Mouse (Mus musculus): ENCODE results near the gene Cables2.
"Not testable (repeated sequence)": the region's sequence is repeated elsewhere in the genome, so short reads cannot be mapped to it uniquely, and the experiment has no call there.

Gene Cables2

GRCm38 (mm10) chr2:180277773-180278320 lies 4.6 kb upstream of the Cables2 start:
- no peak for DNase-seq (ENCODE audit: low spot score in 2 of 2)

- DNase-seq (ENCODE audit: low spot score in 2 of 2), result peak; percentile 51 to 53
Observed at GRCm38 (mm10) chr2:180276851-180277259, 3.6 kb upstream of the Cables2 start.

GRCm38 (mm10) chr2:180276385-180276784 lies 3.1 kb upstream of the Cables2 start:
- no peak for DNase-seq (ENCODE audit: low spot score in 2 of 2)

GRCm38 (mm10) chr2:180275836-180276235 lies 2.5 kb upstream of the Cables2 start:
- DNase-seq (ENCODE audit: low spot score in 2 of 2), result peak; percentile 82 to 83

DNA sequence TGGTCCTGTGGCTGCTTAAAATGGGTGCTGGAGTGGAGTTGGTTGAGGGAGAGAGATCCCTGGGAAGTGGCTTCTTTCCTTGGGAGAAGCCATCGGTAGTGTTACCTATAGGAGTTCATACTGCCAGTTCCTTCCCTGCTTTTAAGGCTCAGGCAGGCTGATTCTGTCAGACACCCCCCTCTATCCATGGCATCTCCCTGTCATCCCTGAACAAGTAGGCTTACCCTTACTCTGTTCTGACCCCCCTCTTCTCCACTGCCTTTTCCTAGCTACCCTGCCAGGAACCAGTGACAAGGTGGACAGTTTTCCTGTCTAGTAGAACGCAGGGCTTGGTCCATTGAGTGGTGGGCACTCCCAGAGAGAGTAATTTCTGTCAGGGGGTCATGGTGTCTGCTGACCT lies 1.2 kb upstream of the Cables2 start:
- no peak for DNase-seq (ENCODE audit: low spot score in 2 of 2)

- no peak for DNase-seq (ENCODE audit: low spot score in 2 of 2)
Observed at GRCm38 (mm10) chr2:180272884-180273321, 393 bp downstream of the Cables2 start.

DNA sequence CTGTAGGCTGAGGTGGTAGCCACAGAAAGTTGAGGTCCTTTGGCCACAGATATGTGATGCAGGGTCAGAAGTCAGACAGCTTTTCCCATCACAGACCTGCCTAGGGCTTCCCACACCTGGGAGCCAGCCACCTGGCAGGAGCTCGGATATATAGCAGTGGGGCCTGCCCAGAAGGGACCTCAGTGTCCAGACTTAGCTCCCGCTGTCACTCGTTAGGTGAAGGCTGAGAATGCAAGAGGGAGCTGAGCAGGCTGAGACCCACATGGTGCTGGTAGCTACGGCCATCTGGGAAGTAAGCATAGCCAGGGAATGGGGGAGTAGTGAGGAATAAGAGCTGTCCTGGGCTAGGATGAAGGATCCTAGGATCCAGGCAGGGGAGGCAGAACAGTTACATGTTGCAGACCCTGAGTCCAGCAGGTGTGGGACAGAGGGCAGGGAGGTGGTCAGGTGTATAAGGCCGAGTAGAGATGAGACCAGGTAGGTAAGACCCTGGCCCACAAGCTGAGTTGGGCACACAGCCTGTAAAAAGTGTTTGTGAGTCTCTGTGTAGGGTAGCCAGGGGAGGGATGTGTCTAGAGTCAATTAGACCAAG lies 1.4 kb downstream of the Cables2 start:
- no peak for DNase-seq (ENCODE audit: low spot score in 2 of 2)

DNA sequence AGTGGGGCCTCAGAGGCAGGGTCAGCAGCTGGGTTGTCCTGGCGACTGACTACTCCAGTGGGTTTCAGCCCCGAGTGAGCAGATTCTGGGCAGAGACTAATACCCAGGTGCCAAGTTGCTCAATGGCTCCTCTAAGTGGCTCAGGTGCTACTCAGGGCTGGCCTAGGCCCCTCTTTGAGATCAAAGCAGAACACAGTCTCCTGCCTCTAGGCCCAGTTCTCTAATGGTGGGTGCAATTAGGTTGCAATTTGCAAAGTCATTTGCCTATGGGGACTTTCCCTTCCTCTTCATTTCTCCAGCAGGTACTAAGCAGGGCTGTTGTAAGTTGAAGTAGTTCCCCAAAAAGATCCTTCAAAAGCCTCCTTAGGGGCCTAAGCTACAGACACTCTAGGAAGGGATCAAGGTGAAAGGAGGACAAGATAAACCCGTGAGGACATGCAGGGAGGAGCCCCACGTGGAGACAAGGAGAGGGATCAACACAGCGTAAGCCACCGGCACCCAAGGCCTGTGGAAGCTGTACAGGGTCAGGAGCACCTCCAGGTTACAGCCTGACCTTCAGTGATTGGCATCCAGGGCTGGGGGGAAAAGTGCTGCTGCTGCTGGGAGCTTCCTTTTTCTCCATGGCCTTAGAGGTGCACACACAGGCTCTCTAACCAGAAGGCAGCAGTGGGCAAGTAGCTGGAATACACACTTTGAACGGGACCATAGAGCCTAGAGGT lies 2.6 kb downstream of the Cables2 start:
- DNase-seq (ENCODE audit: low spot score in 2 of 2), result no peak

DNA sequence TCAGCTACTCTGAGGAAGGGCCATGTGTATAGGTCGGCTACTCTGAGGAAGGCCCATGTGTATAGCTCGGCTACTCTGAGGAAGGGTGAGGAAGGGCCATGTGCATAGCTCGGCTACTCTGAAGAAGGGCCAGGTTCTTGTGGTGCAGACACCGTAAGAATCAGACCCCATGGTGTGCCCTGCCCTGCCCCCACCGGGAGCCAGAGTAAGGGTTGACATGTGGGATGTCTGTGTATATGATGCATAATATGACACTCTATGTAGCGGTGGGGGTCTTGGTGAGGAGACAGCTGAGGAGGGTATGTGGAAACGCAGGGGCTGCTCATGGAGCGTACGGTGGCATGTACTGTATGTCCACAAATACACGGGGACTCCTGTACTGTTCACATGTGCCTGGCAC lies 4.0 kb downstream of the Cables2 start:
- no peak for DNase-seq (ENCODE audit: low spot score in 2 of 2)

GRCm38 (mm10) chr2:180267955-180268354 lies 5.3 kb downstream of the Cables2 start:
- DNase-seq (ENCODE audit: low spot score in 2 of 2), result no peak

DNA sequence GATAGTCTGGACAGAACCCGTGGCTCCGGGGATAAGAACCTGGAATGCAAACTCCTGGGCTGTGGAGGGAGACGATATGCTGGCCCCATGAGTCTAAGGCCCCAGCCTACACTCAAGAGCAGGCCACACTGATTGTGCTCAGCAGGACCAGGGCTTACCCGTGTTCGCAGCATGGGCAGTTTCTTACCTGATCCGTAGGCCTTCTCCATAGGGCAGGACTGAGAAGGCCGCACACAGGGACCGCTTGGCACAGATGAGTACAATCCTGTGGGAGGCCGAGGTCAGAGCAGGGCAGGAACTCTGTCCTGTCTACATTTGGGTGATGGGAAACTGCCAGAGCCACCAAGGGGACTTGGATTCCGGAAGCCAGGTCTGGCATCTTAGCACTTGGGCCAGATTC lies 10.4 kb downstream of the Cables2 start:
- no peak for DNase-seq (ENCODE audit: low spot score in 2 of 2)

DNA sequence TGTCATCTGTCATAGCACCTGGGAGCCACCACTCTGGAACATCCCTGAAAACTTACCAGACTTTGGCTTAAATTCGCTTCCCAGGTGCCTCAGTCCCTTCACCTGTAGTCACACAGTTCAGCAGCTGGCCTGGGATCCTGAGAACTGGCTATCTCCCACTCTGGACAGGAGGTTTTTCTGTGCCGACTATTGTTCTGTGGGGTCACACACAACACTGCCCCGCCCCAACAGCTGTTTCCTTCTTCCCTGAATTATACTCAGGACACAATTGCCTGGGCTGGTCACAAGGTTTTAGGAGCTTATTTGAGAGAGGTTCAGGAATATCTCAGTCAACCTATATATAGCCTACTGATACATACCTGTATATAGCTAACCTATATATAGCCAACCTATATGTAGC lies 10.9 kb downstream of the Cables2 start:
- no peak for DNase-seq (ENCODE audit: low spot score in 2 of 2)

GRCm38 (mm10) chr2:180261901-180262300 lies 11.4 kb downstream of the Cables2 start:
- DNase-seq (ENCODE audit: low spot score in 2 of 2), result no peak

DNA sequence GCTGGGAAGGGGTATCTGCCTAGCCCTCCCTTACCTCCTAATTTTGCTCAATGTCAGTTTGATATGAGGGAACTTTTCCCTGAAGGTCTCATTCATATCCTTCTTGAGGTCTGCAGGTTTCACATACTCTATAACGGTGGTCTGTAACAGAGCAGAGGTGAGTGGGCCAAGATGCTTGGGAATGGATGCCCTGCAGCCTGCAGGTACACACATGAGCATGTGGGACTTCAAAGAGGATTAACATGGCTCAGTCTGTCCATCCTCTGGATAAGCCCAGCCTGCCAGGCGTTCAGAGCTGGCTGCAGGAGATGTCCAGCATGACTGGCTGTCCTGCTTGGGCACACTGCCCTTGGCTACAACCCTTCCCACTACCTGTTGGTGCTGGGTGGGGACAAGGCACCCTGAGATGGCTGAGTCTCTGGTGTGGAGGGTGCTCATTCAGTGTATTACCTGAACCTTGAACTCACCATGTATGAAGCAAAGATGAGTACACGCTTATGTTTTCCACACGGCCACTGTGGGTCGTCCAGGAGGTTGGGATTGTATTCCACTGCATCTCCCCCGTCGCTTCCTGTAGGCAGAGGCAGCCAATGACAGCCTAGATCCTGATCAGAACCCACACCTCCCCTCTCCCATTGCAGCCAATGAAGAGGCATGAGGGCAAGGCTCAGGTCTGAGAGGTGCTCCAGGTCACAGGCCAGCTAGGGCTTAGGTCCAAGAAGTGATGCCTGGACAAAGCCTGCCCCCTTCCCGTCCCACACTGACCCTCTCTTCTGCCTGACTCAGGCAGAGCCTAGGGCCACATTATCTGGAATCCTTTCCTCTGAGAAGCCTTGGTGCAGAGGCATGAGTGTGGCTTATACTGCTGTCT lies 12.5 kb downstream of the Cables2 start:
- DNase-seq (ENCODE audit: low spot score in 2 of 2), result no peak

GRCm38 (mm10) chr2:180259826-180260609 lies 13.3 kb downstream of the Cables2 start:
- DNase-seq (ENCODE audit: low spot score in 2 of 2), result not testable (repeated sequence)

DNA sequence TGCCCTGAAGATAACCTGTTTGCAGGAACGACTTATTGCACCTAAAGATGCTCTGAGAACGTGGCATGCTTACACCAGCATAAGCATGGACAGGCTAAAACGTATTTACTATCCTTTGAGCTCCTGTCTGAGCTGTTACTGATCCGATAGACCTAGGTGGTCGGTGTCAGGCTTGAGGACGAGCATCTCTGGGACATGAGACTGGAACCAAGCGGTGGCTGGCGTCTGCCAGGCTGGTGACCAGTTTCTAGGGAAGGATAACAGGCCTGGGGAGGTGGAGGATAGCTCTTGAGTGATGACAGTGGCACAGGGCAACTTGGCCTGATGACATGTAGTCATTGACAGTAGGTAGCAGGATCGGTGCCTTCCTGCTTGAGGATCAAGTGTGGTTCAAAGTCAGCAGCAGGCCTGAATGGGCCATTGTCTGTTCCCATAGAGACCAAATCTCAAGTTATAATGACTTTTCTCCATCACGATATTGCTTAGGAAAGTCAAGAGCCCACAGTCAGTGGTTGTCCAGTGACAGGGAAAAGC lies 14.3 kb downstream of the Cables2 start:
- not testable (repeated sequence) for DNase-seq (ENCODE audit: low spot score in 2 of 2)

- DNase-seq (ENCODE audit: low spot score in 2 of 2), result no peak
Observed at GRCm38 (mm10) chr2:180257963-180258865, 15.1 kb downstream of the Cables2 start.

DNA sequence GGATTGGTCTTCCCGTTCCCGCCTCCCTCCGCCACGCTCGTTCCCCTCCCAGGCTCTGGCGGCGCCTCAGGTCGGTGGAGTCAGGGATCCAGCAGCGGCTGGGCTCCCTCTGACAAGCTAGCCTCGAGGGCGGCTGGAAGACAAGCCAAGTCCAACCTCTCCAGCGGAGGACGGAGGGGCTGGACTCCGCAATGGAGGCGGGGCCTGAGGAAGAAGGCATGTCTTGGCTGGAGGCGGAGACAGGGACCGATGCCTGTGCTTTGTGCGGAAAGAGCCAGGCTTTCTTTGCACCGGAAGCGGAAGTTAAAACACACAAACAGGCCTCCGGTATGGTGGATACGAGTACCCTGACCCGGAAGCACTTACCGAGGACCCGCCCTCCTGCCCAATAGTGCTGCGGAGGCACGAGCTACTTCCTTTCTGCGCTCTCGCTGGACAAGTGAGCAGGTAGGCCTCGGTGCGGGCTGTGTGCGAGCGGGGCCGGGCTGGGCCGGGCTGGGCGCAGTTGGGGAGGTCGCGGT lies 16.2 kb downstream of the Cables2 start, which contains the start of gene Rps21:
Rps21 (plus strand) TSS at position 377 of the 521 bp plus-strand sequence.
- DNase-seq (ENCODE audit: low spot score in 2 of 2), result peak; percentile 93 to 98

DNA sequence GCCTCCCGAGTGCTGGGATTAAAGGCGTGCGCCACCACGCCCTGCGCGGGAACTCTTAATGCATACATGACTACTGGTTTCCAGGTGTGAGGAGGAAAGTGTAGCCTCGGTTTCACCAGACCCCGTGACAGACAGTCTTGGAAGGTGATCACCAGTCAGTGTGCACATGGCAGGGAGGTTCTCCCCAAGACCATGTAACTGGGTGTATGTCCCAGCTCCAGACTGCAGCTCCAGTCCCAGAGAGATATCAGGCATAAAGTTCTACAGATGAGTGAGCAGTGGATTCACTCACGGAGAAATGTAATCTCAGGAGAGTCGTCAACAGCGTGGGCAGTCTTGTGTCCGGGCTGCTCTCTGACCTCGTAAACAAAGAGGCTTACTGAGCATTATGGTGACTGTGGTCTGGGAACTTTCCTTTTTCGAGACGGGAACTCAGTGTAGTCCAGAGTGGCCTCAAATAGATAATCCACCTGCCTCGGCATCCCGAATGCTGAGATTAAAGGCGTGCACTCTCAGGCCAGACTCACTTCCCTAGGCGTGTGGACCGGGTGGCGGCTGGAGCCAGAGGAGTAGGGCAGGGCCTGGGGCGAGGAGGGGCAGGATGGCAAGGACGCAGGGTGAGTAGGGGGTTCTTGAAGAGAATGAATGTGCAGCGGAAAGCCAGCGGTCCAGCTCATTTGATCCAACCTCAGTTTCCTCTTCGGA lies 16.8 kb downstream of the Cables2 start:
- no peak for DNase-seq (ENCODE audit: low spot score in 2 of 2)

Data from urinary bladder, adult 18-20 months (tissue).